Mouse (Mus musculus) thymus, adult 2 months (tissue): ENCODE measurements around the gene Ano9.

Experiments used
- CTCF ChIP-seq: fragments of 200-500 bp; IDR thresholded peaks from 2 replicates; pipeline ENCODE4 v1.5.1; 2012; ENCODE audit warnings: mild to moderate bottlenecking, control low read depth, low read length, moderate library complexity, borderline replicate concordance; ENCODE audit not compliant: control insufficient read depth, poor library complexity, insufficient read depth; ENCODE audit errors: extremely low read depth
- POLR2A ChIP-seq: fragments of 200-500 bp; IDR thresholded peaks from 2 replicates; pipeline ENCODE4 v1.6.1; 2012; ENCODE audit warnings: mild to moderate bottlenecking, low read length, control low read depth, moderate library complexity; ENCODE audit not compliant: control insufficient read depth, poor library complexity, insufficient read depth; ENCODE audit errors: extremely low read depth

- TF ChIP-seq CTCF (no peak), POLR2A (no peak)
Measured at GRCm38 (mm10) chr7:141147044-141147443, 29.4 kb upstream of the Ano9 start.
